Mouse (Mus musculus) cerebellum, postnatal 36 days (tissue): ENCODE results near the gene Maff.

Experiments
- DNase-seq, 2 experiments: peaks; one replicate each; pipeline ENCODE4 v3.0.0; 2021 to 2022; ENCODE audit warnings: mixed read lengths in 2 of 2

Gene Maff

GRCm38 (mm10) chr15:79329979-79330363 is 16.4 kb upstream of the Maff start:
- DNase-seq = no peak

GRCm38 (mm10) chr15:79330521-79330920 is 15.9 kb upstream of the Maff start:
- no peak for DNase-seq

- no peak for DNase-seq
These were observed 13.0 kb upstream of the Maff start for GRCm38 (mm10) chr15:79333409-79333808.

DNA sequence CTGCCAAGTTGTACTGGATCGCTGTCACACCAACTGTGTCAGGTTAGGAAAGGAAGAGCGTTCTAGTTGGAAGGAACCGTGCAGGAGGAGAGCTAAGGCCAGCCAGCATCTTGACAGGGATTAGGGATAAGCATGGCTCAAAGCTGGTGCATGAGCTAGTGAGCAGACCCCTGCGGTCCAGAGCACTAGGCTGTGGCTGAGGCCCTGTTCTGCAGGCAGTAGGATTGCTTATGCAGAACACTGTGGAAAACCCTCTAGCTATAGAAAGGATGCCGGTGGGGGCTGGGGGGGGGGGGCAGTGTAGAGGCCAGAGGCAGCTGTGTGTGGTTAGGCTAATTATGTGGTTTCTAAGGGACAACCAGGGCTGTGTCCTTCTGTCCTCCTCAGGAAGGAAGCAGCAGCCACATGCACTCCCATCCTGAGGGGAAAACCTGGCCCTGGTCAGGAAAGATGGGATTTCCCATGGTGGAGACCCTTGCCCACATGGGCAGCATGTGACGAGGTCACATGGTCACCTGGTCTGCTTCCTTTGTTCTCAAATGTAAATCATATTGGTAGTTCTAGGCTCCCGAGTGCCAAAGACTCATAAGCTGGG is 11.3 kb upstream of the Maff start:
- DNase-seq = no peak

DNA sequence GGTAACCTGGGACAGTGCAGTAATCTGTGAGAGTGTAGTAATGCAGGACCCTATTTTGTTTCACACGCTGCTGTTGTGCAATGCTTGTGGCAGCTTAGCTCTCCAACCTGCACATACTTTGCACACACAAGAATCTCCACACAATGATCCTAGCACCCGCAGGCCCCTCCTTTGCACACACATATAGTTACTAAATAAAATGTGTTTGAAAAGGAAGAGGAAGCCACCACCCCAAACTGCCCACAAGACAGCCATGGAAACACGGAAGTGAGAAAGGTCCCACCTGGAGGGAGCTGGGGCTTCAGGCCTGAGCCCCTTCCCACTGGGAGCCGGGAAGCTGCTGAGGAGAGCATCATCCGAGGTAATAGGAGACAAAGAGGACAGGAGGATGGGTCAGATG is 7.4 kb upstream of the Maff start:
- no peak for DNase-seq

DNA sequence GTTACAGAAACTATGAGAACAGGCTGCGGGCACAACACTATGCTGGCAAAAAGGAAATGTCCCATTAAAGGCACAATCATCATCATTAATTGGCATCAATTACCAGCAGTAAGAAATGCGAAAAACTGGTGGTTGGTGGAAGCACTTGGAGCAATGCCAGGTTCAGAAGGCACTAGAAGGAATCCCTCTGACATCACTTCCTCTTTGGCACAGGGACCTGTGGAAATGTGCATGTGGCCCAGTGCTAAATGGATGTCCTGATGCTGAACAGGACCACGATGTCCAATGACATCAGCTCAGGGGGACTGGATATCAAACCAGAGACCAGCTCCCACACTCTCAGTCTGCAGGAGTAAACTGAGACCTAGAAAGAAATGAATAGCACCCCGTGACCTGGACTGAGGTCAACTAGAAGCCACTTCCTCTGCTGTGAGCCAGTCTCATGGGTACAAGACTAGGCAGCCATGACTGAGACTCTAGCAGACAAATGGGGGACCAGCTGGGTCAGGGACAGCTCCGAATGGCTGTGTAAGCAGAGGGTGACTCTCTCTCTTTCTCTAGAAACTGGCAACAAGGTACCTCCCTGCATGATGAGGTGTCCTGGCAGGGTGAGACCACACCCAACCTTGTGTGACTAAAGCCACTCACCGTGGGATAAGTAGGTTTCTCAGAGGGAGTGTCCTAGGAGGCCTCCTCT is 3.6 kb upstream of the Maff start:
- no peak for DNase-seq

GRCm38 (mm10) chr15:79344627-79345026 is 1.8 kb upstream of the Maff start:
- no peak for DNase-seq

- DNase-seq = peak; percentile 74 to 77
These were observed 884 bp downstream of the Maff start for GRCm38 (mm10) chr15:79347165-79347844.

GRCm38 (mm10) chr15:79347845-79348506 is 1.6 kb downstream of the Maff start:
- peak; percentile 41 to 44 for DNase-seq

- DNase-seq = no peak
These were observed 2.2 kb downstream of the Maff start for GRCm38 (mm10) chr15:79348651-79349050.

DNA sequence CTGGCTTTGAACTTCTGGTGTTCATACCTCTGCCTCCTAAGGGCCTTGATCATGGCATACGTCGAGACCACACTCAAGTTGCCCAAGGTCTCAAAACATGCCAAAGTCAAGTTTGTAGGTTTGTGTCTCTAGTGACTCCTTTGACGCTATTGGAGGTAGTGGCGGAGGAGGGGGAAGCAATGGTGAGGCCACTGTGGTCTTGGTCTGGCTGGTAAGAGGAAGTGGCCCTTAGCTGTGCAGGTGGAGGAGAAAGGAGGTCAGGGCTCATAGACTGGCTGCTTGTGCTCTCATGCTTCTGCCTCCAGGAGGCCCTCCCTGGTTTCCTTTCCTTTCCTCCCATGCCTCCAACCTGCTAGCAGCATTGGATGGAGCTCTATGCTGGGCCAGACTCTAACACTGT is 4.4 kb downstream of the Maff start:
- DNase-seq = no peak

DNA sequence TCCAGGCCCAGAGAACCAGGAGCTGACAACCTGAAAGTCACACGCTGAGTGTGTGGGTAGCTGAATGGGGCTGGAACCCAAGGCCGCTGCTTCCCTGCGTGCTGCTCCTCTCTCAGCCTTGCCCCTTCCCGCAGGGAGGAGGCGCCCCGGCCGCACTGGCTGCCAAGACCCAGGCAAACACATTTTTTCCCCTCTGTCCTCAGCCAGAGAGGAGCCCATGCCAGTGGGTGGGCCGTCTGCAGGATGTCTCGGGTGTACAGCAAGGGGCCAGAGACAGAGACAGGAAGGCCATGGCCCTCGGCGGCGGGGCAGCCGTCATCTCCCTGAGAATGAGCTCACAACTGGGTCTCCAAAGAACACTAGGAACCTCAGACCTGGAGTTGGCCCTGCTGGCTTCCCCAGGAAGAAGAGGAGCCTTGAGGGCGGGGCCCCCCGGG is 4.9 kb downstream of the Maff start:
- DNase-seq = no peak

DNA sequence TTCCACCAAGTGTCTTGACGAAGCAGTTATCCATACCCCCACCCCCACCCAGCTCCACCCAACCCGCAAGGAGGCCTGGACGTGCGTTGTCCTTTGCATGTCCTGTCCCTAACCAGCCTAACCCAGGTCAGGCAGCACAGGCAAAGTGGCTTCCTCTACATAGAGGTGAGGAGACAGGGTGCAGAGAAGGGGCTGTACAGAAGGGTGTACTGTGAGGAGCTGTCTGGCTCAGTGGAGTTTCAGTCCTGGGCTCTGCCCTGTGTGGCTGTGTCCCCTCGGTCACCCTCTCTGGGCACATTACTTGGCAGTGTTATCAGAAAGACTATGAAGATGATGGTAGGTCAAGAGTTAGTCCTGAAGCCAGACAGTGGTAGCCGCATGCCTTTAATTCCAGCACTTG is 6.1 kb downstream of the Maff start:
- no peak for DNase-seq

DNA sequence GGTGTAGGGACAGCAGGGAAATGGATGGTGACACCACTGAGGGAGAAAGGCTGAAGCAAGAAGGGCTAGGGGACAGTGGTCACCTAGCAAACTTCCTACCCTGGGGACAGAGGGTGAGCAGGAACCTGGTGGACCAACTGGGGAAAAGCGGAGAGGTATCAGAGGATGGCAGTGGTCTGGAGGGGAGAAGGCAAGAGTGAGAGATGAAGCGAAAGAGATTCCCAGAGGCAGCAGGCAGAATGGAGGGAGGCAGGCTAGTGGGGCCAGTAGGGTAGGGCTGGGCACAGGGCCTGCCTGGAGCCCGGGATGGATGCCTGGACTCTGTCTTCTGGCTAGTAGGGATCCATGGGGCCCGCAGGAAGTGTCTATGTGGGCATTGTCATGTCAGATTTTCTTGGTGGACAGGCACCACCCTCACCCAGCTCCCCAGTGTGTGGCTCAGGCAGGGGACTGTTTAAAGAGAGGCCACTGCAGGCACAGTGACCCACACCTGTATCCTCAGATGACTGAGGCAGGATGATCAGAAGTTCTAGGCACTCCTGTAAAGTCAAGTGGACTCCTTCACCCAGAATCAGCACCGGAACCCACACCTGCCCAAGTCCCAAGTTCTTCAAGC is 7.4 kb downstream of the Maff start:
- DNase-seq = no peak

DNA sequence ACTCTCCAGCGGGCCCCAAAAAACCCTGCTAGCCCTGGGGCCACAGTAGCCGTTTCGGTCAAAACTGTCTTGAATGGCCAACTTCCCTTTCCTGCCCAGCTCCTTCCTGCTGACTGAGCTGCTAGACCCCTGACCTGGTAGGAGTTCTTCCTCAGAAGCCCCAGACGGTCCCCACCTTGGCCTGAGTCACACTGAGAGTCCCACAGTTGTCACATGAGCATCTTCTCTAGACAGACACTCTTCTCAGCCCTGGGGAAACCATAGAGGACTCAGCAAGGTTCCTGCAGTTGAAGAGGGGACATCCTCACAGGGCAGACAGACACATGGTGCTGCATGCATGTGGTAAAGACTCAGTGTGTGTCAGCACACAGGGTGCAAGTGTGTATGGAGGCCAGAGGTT is 8.2 kb downstream of the Maff start:
- DNase-seq = no peak

GRCm38 (mm10) chr15:79356481-79356880 is 10.1 kb downstream of the Maff start:
- DNase-seq = no peak

- DNase-seq = peak in 1 of 2 experiments; percentile 22
These were observed 10.9 kb downstream of the Maff start for GRCm38 (mm10) chr15:79357036-79357911.

- no peak for DNase-seq
These were observed 11.7 kb downstream of the Maff start for GRCm38 (mm10) chr15:79357974-79358690.

DNA sequence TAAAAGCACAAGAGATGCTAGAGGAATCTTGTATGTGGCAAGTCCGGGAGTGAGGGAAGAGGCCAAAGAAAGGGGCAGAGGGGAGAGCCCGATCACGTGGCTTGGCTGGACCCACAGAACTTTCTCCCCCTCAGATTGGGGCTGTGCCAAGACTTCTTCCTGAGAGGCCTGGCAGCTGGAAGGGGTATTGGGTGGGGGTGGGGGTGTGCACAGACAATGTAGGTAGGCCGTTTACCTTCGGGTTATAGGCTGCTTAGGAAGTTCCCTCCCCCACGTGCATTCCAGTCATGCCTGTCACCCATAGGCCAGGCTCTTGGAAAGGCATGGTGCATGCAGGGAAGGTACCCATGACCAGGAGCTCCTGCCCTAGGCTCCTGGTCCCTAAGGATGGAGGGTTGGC is 13.5 kb downstream of the Maff start:
- DNase-seq = no peak

- no peak for DNase-seq
These were observed 13.9 kb downstream of the Maff start for GRCm38 (mm10) chr15:79360371-79360770.

- no peak for DNase-seq
These were observed 14.6 kb downstream of the Maff start for GRCm38 (mm10) chr15:79361023-79361422.
